Mouse (Mus musculus) activated CD4-positive, CD25-positive, alpha-beta regulatory T cell, adult 9 weeks (primary cell): ENCODE results near the gene Gucd1. TPM values are rescaled to one million over a fixed set of nuclear protein-coding genes. Genes with fewer than 3 reads are reported as not detected.

Source experiments
- polyA plus RNA-seq: library from polyadenylated mRNA; unstranded; fragments of 100-300 nt; shearing (Covaris generic); gene quantifications from one replicate; pipeline ENCODE4 v1.2.1, GENCODE M21; 2017

Gene Gucd1
- 22.6 TPM for polyA plus RNA-seq

DNA sequence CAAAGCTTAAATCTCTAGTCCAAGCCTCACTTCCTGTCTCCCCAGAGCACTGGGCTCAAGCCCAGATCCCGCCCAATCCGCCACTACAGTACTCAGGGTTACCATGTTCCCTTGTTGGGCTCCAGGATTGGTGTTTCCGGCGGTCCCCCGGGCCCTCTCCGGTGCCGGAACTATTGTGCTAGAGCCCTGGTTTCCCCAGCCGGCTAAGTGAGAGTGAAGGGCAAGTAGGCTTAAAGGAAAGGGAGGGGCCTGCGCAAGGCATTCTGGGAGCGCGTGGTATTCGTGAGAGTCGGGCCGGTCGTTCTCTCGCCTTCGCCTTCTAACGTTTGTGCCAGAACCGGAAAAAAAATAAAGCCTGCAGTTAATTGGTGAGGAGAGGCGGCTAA is at the start of gene Gucd1:
Gene Gucd1 (minus strand): TSS at position 215 of the 386 bp plus-strand sequence.

GRCm38 (mm10) chr10:75561071-75561654 is 43.4 kb upstream of the Gucd1 start, which contains the start of gene Ggt1:
Gene Ggt1, plus strand, starts transcription at chr10:75561604.

DNA sequence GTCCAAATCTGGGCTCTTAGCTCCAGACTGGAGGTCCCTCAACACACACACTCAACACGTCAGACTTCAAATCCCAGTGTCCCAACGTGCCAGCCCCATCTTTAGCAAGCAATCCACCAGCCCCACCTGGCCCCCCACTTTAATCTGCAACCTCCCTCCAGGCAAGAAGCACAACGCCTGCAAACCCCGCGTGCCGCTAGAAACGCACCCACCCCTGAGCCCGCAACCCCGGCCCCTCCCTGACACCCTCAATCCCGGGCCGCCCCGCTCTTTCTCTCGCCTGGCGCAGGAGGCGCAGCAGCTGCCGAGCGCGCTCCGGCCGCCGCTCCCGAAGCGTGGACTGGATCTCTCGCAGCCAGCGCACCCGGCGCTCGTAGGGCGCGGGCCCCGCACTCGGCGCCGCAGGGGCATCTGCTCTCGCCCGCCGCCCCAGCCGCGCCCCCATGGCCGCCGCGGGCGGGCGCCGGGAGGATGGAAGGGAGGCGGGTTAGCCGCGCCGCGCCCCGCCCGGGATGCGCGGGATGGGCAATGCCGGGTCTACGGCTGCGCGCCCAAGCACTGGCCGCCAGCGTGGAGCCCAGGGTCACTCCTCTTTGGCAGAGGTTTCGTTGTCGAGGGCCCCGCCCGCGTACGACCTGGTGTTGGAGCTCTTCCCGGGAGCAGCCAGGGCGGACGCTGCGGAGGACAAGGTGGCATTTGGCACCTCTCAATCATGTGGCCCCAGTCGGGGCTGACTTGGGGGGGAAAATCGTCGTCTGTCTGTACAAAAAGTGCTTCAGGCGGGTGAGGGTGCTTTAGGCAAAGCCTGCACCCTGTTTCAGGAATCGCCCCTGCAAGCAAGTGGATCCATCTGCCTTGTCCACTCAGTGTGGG is 42.1 kb upstream of the Gucd1 start, which contains the start of gene Lrrc75b:
Gene Lrrc75b (minus strand): TSS at position 655 of the 873 bp plus-strand sequence.

DNA sequence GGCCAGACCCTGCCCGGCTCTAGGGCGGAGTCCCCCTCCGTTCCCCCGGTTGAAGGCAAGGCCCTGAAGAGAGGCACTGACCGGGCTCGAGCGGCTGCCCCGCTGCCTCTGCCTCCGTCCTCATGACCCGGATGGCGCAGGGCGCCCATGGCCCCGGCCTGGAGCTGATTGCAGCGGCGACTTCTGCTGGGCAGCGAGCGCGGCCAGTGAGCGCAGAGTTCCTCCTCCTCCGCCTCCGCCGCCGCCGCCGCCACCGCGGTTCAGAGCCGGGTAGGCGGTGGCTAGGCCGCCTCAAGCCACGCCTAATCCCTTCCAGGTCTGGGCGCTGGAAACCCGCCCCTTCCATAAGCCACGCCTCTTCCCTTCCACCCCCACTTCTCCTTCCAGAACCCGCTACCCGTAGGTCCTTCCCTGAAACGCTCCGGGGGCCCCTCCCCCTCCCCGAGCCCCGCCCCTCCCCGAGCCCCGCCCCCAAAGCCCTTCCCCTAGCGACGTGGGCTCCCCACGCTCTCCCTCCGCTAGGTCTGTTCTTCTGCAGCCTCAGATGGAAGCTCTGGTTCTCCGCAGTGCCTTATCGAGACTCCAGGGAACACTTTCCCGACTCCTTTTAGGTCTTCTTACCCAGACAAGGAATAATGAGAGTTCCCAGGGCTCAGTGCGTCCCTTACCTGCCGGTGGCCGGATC is 557 bp downstream of the Gucd1 start, which contains the start of gene Snrpd3:
Gene Snrpd3 (plus strand): TSS at position 479 of the 685 bp plus-strand sequence.

GRCm38 (mm10) chr10:75400958-75401357 is 116.8 kb downstream of the Gucd1 start, which contains the start of gene Upb1:
Gene Upb1, plus strand, starts transcription at chr10:75401115.

DNA sequence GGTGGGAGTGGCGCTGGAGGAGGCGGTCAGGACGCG is 201.1 kb downstream of the Gucd1 start, which contains the start of gene Adora2a:
Gene Adora2a (plus strand): TSS at position 6 of the 36 bp plus-strand sequence.

Other genes with a start within 250 kb of the Gucd1 start
- gene Adora2a, start 201.1 kb downstream of the Gucd1 start, polyA plus RNA-seq = 58.9 TPM
- gene Upb1, start 116.9 kb downstream of the Gucd1 start, polyA plus RNA-seq = 0.07 TPM
- gene Snrpd3, start 421 bp downstream of the Gucd1 start, polyA plus RNA-seq = 218 TPM
- 0.18 TPM for gene Lrrc75b, start 42.4 kb upstream of the Gucd1 start, polyA plus RNA-seq
- gene Ggt1, start 43.6 kb upstream of the Gucd1 start, polyA plus RNA-seq = 3.6 TPM
- 0.59 TPM for gene Ggt5, start 71.4 kb upstream of the Gucd1 start, polyA plus RNA-seq
- gene Susd2, start 126.0 kb upstream of the Gucd1 start, polyA plus RNA-seq = 22.4 TPM
- 59.1 TPM for gene Cabin1, start 246.4 kb upstream of the Gucd1 start, polyA plus RNA-seq